Comparison of ENCODE assay signal across 8 mouse cellular contexts in the genomic region with DNA sequence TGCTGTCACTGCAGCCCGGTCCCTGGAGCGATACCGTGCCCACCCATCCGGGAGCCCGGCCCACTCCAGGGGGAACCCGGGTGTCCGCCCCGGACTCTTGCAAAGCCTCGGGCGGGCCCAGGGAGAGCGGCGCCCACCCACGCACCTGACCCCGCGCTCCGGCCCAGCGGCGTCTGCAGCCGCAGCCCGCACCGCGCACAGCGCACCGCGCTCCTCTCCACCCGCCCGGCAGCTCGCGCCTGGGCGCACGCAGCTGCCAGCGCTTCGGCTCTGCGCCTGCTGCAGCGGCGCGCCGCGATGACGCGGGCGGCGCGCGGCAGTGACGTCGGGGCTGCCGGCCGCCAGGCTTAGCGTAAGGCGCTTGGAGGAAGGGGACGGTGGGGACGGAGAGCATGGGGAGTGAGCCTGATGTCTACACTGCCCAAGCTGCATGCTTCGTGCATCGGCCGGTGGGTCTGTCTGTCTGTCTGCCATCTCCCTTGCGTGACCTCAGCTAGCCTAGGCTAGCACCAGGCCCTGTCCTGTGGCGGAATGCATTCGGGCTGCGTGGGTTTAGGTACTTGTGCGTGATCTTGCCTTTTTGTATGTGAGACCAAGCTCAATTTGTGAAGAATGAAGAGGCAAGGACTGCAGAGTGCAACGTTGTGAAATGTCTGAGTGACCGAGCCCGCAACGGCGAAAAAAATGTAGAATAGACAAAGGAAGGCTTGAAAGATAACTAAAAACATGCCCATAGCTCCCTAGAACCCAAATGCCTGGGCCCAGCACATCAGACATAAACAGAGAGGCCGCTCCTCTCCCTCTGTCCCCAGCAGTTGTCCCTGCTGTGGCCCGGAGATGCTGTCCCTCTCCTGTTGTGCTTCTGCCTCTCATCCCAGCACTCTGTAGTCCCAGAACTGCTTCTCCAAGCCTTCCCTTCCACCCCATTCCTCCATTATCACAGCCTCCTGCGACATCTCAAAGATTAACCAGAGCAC. TPM values are rescaled to one million over a fixed set of nuclear protein-coding genes. Genes with fewer than 3 reads are reported as not detected.
DNase-seq lines count a peak whose midpoint lies in the region; ATAC-seq lines count a peak whose summit lies in the region.

No protein-coding gene starts in this region.

- intact Hi-C loops in gastrocnemius, postnatal 14 days (cut with DNase I; ENCODE audit: low total_unique reads), result no loop called here
- intact Hi-C loops in left cerebral cortex, postnatal 10 days (cut with DNase I), result loop anchor here (5.0 kb wide), 1 partner anchor 93 kb away; no protein-coding TSS in a partner anchor

- DNase-seq in adrenal gland, adult (ENCODE audit: inconsistent age in 2 of 2, low spot score in 1 of 2), result peak; percentile 86 to 94
- DNase-seq in embryo, embryonic 10 days (ENCODE audit: low spot score), result peak; percentile 77
- DNase-seq in gastrocnemius, postnatal 14 days, result peak; percentile 77
- DNase-seq in left cerebral cortex, postnatal 10 days (ENCODE audit: extremely low spot score in 1 of 2, low spot score in 2 of 2), result peak; percentile 59 to 87
- peak; percentile 88 to 90 for DNase-seq in right cerebral cortex, postnatal 10 days (ENCODE audit: low spot score in 2 of 2)
- DNase-seq in urinary bladder, postnatal 36 days (ENCODE audit: low spot score in 2 of 2), result peak; percentile 68 to 76

- ATAC-seq in inflammation-experienced regulatory T-cells, adult 6 months, result peak; percentile 87
- peak; percentile 90 for ATAC-seq in megakaryocyte progenitor cell, adult 5-6 weeks (replicated peaks; ENCODE audit: poor library complexity)

RNA-seq across cellular contexts. Expression of gene Gpam, which starts 27.6 kb away (rescaled TPM):
- total RNA-seq in gastrocnemius, postnatal 14 days (2021), result 100 to 1,000 TPM; 118 to 123 TPM
- 1 to 10 TPM; 1.7 to 2.4 (median 1.9) TPM for polyA plus RNA-seq in inflammation-experienced regulatory T-cells, adult 6 months (2017; shearing (Covaris generic))
- 10 to 100 TPM; 59.1 to 60.1 TPM for total RNA-seq in left cerebral cortex, postnatal 10 days (2021)
- 6.6 and 7.9 TPM in 2 replicates for total RNA-seq in megakaryocyte progenitor cell, adult 5-6 weeks (2015)
- total RNA-seq in megakaryocyte progenitor cell, adult 5-6 weeks (2017), result 12.5 and 14.2 TPM in 2 replicates

Comparison
In these comparisons a context has a peak if more than half of its experiments do, and no peak if none do; other contexts are left out.
1. Peak in every context shown above with its lines: DNase-seq and ATAC-seq.